Mouse (Mus musculus) liver, adult 2 months (tissue): ENCODE measurements at regions not wholly inside any gene's neighbourhood (a gene's known extent, or its start where the extent isn't known, plus 50 kb on each side); places are given as distances from the start of the nearest gene placed in this dataset.

ENCODE experiments used
- DNase-seq: peaks from one replicate; pipeline ENCODE4 v3.0.0-alpha.2; 2011; ENCODE audit warnings: low read depth, low spot score; ENCODE audit errors: extremely low read depth
- H3K27ac ChIP-seq: fragments of 200-500 bp; replicated peaks from 2 replicates; pipeline ENCODE4 v1.5.1; 2012; ENCODE audit warnings: low read depth, mild to moderate bottlenecking, control low read depth, inconsistent platforms, low read length; ENCODE audit not compliant: insufficient read depth
- H3K27me3 ChIP-seq: fragments of 200-500 bp; 2 replicates; pipeline ENCODE4 v1.6.1; 2012; ENCODE audit warnings: mild to moderate bottlenecking, moderate library complexity, low read length, inconsistent platforms; ENCODE audit not compliant: control insufficient read depth, insufficient read depth
- H3K36me3 ChIP-seq: fragments of 200-500 bp; 2 replicates; pipeline ENCODE4 v1.6.1; 2012; ENCODE audit warnings: low read length, inconsistent platforms; ENCODE audit not compliant: control insufficient read depth, insufficient read depth
- H3K4me1 ChIP-seq: fragments of 200-500 bp; 2 replicates; pipeline ENCODE4 v1.6.1; 2011; ENCODE audit warnings: low read length; ENCODE audit not compliant: control insufficient read depth, insufficient read depth
- H3K4me3 ChIP-seq: fragments of 200-500 bp; 2 replicates; pipeline ENCODE4 v1.5.1; 2011; ENCODE audit warnings: low read depth, mild to moderate bottlenecking, control low read depth, low read length, moderate library complexity; ENCODE audit not compliant: insufficient read depth
- H3K79me2 ChIP-seq: fragments of 200-500 bp; 2 replicates; pipeline ENCODE4 v1.6.1; 2012; ENCODE audit warnings: inconsistent platforms, mild to moderate bottlenecking, low read length, moderate library complexity; ENCODE audit not compliant: control insufficient read depth, insufficient read depth
- H3K9ac ChIP-seq: fragments of 200-500 bp; 2 replicates; pipeline ENCODE4 v1.6.1; 2012; ENCODE audit warnings: low read depth, mild to moderate bottlenecking, control low read depth, inconsistent platforms, low read length
- CTCF ChIP-seq: fragments of 200-500 bp; IDR thresholded peaks from 2 replicates; pipeline ENCODE4 v1.5.1; 2011; ENCODE audit warnings: low read depth, low read length, control low read depth
- POLR2A ChIP-seq: fragments of 200-500 bp; IDR thresholded peaks from 2 replicates; pipeline ENCODE4 v1.6.1; 2011; ENCODE audit warnings: low read length, control low read depth; ENCODE audit not compliant: insufficient read depth; ENCODE audit errors: extremely low read depth
- WGBS: fragments of 180-500 bp; shearing (Covaris S2); methylation state at CpG from one replicate; pipeline ENCODE4 v1.1.7; 2018; 5-methylcytosine and 5-hydroxymethylcytosine counted together

GRCm38 (mm10) chr2:166348654-166349053 lies 193.2 kb upstream of the Sulf2 start:
- no peak for DNase-seq

GRCm38 (mm10) chr2:166346421-166347182 lies 191.1 kb upstream of the Sulf2 start:
- no peaks in the 10 kb centered on the region for H3K4me1 ChIP-seq
- no peaks in the 10 kb centered on the region for H3K36me3 ChIP-seq
- no peaks in the 10 kb centered on the region for H3K27me3 ChIP-seq
- H3K27ac ChIP-seq: no peak overlapping the region
- no peaks in the 10 kb centered on the region for H3K79me2 ChIP-seq
- no peak overlapping the region for H3K4me3 ChIP-seq
- no peak overlapping the region for H3K9ac ChIP-seq
- DNase-seq: no peak
- no peak for TF ChIP-seq CTCF
- no peak for TF ChIP-seq POLR2A
- WGBS: 80% methylated on average over 18 of the region's 18 CpGs

More at GRCm38 (mm10) chr2:166348654-166349053, 193.2 kb upstream of the Sulf2 start:
- no peaks in the 10 kb centered on the region for H3K36me3 ChIP-seq
- no peaks in the 10 kb centered on the region for H3K4me1 ChIP-seq
- no peak overlapping the region for H3K27ac ChIP-seq
- H3K9ac ChIP-seq: no peak overlapping the region
- no peaks in the 10 kb centered on the region for H3K27me3 ChIP-seq
- no peak for TF ChIP-seq CTCF
- TF ChIP-seq POLR2A: no peak
- no peaks in the 10 kb centered on the region for H3K79me2 ChIP-seq
- no peak overlapping the region for H3K4me3 ChIP-seq
- WGBS: 72% methylated on average over 10 of the region's 10 CpGs

GRCm38 (mm10) chr2:166343551-166344340 lies 188.3 kb upstream of the Sulf2 start:
- no peak for DNase-seq
- no peaks in the 10 kb centered on the region for H3K79me2 ChIP-seq
- H3K4me3 ChIP-seq: no peak overlapping the region
- H3K36me3 ChIP-seq: no peaks in the 10 kb centered on the region
- H3K9ac ChIP-seq: no peak overlapping the region
- 77% methylated on average over 10 of the region's 10 CpGs for WGBS
- H3K27me3 ChIP-seq: 0 out of 2 replicates have a peak, but pooled peaks cover 2% of the 10 kb centered on the region
- H3K27ac ChIP-seq: no peak overlapping the region
- H3K4me1 ChIP-seq: no peaks in the 10 kb centered on the region
- TF ChIP-seq CTCF: no peak
- TF ChIP-seq POLR2A: no peak

- no peaks in the 10 kb centered on the region for H3K4me1 ChIP-seq
- H3K4me3 ChIP-seq: no peak overlapping the region
- H3K9ac ChIP-seq: no peak overlapping the region
- WGBS: 77% methylated on average over 9 of the region's 9 CpGs
- no peak for DNase-seq
- 0 out of 2 replicates have a peak, but pooled peaks cover 2% of the 10 kb centered on the region for H3K27me3 ChIP-seq
- TF ChIP-seq POLR2A (no peak), CTCF (no peak)
- H3K79me2 ChIP-seq: no peaks in the 10 kb centered on the region
- H3K27ac ChIP-seq: no peak overlapping the region
- H3K36me3 ChIP-seq: no peaks in the 10 kb centered on the region
Observed at GRCm38 (mm10) chr2:166342407-166342806, 186.9 kb upstream of the Sulf2 start.

GRCm38 (mm10) chr2:166340196-166340595 lies 184.7 kb upstream of the Sulf2 start:
- 0 out of 2 replicates have a peak, but pooled peaks cover 2% of the 10 kb centered on the region for H3K27me3 ChIP-seq
- H3K4me3 ChIP-seq: no peak overlapping the region
- H3K36me3 ChIP-seq: no peaks in the 10 kb centered on the region
- WGBS: 87% methylated on average over 9 of the region's 9 CpGs
- H3K79me2 ChIP-seq: no peaks in the 10 kb centered on the region
- TF ChIP-seq POLR2A (no peak), CTCF (no peak)
- no peak for DNase-seq
- no peak overlapping the region for H3K27ac ChIP-seq
- no peaks in the 10 kb centered on the region for H3K4me1 ChIP-seq
- H3K9ac ChIP-seq: no peak overlapping the region
